Mouse (Mus musculus): Measurements from ENCODE around the gene Srp68. TPM values are rescaled to one million over a fixed set of nuclear protein-coding genes. Genes with fewer than 3 reads are reported as not detected.
"Not testable (repeated sequence)": the region's sequence is repeated elsewhere in the genome, so short reads cannot be mapped to it uniquely, and the experiment has no call there.

Gene Srp68
- total and polyA plus RNA-seq, 2 experiments = 19.9 to 36.3 TPM

DNA sequence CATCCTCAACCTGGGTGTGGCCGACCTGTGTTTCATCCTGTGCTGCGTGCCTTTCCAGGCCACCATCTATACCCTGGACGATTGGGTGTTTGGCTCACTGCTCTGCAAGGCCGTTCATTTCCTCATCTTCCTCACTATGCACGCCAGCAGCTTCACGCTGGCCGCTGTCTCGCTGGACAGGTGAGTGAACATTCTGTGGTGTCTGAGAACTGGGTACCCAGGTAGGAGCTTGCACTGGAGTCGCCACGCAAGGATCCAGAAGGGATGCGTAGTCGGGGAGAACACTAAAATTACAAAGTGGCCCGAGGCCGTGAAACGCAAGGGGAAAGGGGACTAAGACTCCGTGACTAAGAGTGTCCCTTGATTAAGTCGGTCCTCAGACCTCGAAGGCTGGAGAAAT is 7.7 kb upstream of the Srp68 start:
- no peaks in the 10 kb centered on the region for H3K4me1 ChIP-seq (ENCODE audit: control insufficient read depth, insufficient read depth, low read length)
- no peak for TF ChIP-seq POLR2A (IDR thresholded peaks at IDR 0.05; ENCODE audit: extremely low read depth, insufficient read depth, low read length)
- TF ChIP-seq CTCF (IDR thresholded peaks at IDR 0.05; ENCODE audit: low read depth, low read length) = no peak
- H3K27ac ChIP-seq (replicated peaks; ENCODE audit: insufficient read depth, low read depth, low read length) = no peak overlapping the region
- no peak for DNase-seq (ENCODE audit: extremely low read depth, low read depth, low spot score)
- H3K9ac ChIP-seq (ENCODE audit: low read depth, low read length) = no peak overlapping the region
- H3K36me3 ChIP-seq (ENCODE audit: control insufficient read depth, insufficient read depth, low read length) = no peaks in the 10 kb centered on the region
- H3K79me2 ChIP-seq (ENCODE audit: control insufficient read depth, insufficient read depth, low read length) = no peaks in the 10 kb centered on the region
- WGBS = 4% methylated on average over 18 of the region's 18 CpGs
- no peak overlapping the region for H3K4me3 ChIP-seq (ENCODE audit: insufficient read depth, low read depth, low read length)
- peaks cover 13% of the 10 kb centered on the region for H3K27me3 ChIP-seq (ENCODE audit: control insufficient read depth, insufficient read depth, low read length)

DNA sequence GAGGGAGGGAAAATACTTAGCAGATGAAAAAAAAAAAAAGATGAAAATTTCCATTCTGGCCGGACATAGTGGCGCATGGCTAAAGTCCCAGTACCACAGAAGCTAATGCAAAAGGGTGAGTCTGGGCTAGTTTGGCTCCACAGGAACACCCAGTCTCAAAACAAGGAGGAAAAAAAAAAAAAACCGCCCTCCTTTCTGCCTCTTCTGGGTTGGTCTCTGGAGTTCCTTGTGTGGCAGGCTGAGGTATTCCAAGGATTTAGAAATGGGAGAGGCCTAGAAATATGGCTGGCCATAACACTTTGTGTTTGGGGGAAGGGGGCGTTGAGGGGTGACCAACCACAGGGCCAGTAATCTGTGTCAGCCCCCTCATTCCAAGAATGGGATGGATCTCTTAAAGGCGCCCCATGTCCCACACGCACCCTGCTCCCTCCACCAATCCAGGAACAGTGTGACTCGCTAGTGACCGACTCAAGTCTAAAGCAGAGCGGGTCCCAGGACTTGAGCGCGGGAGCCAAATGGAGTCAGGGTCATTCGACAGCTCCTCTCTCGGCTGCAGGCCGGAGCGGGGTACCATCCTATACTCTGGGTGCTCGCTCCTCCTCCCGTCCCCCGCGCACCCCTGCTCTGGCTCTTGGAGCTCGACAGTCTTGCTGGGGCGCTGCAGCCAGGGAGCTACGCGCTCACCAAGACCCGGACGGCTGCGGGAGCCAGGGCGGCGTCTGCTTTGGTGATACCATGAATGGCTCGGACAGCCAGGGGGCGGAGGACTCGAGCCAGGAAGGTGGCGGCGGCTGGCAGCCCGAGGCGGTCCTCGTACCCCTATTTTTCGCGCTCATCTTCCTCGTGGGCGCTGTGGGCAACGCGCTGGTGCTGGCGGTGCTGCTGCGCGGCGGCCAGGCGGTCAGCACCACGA is 7.0 kb upstream of the Srp68 start, which contains the start of gene Galr2:
Gene Galr2 (plus strand): TSS at position 189 of the 913 bp plus-strand sequence.
- 11% methylated on average over 48 of the region's 48 CpGs for whole genome bisulfite sequencing
- Histone ChIP-seq H3K9ac (ENCODE audit: low read depth, low read length) (no peak within 1 kb of the TSS), H3K27me3 (ENCODE audit: control insufficient read depth, insufficient read depth, low read length) (peaks cover 13% of the 10 kb centered on the region), H3K36me3 (ENCODE audit: control insufficient read depth, insufficient read depth, low read length) (no peaks in the 10 kb centered on the region), H3K4me3 (ENCODE audit: insufficient read depth, low read depth, low read length) (no peak within 1 kb of the TSS), H3K27ac (replicated peaks; ENCODE audit: insufficient read depth, low read depth, low read length) (no peak within 1 kb of the TSS), H3K79me2 (ENCODE audit: control insufficient read depth, insufficient read depth, low read length) (no peaks in the 10 kb centered on the region), H3K4me1 (ENCODE audit: control insufficient read depth, insufficient read depth, low read length) (no peaks in the 10 kb centered on the region)
- no peak for DNase-seq (ENCODE audit: extremely low read depth, low read depth, low spot score)
- TF ChIP-seq CTCF (IDR thresholded peaks at IDR 0.05; ENCODE audit: low read depth, low read length) = no peak

DNA sequence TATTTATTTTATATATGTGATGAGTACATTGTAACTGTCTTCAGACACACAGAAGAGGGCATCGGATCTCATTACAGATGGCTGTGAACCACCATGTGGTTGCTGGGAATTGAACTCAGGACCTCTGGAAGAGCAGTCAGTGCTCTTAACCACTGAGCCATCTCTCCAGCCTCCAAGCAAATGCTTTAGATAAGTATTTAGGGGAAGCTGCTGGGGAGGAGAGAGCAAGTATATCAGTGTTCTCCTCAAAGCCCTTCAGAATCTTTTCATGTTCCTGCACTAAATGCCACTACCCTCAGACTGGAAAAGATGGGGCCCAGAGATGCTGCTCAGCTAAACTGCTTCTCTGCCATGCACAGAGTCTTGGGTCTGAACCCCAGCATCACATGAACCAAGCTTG is 3.2 kb upstream of the Srp68 start:
- not testable (repeated sequence) for H3K4me3 ChIP-seq (ENCODE audit: insufficient read depth, low read depth, low read length); DNase-seq (ENCODE audit: extremely low read depth, low read depth, low spot score); H3K79me2 ChIP-seq (ENCODE audit: control insufficient read depth, insufficient read depth, low read length); H3K27ac ChIP-seq (replicated peaks; ENCODE audit: insufficient read depth, low read depth, low read length); H3K4me1 ChIP-seq (ENCODE audit: control insufficient read depth, insufficient read depth, low read length); H3K36me3 ChIP-seq (ENCODE audit: control insufficient read depth, insufficient read depth, low read length); H3K27me3 ChIP-seq (ENCODE audit: control insufficient read depth, insufficient read depth, low read length); H3K9ac ChIP-seq (ENCODE audit: low read depth, low read length)
- WGBS = 86% methylated on average over 1 of the region's 1 CpGs

- DNase-seq (ENCODE audit: extremely low read depth, low read depth, low spot score) = no peak
- Histone ChIP-seq H3K9ac (ENCODE audit: low read depth, low read length) (peak overlapping the region; percentile 80), H3K27ac (replicated peaks; ENCODE audit: insufficient read depth, low read depth, low read length) (no peak overlapping the region; the same call in 1 of the 2 replicates), H3K27me3 (ENCODE audit: control insufficient read depth, insufficient read depth, low read length) (no peaks in the 10 kb centered on the region), H3K4me3 (ENCODE audit: insufficient read depth, low read depth, low read length) (peak overlapping the region; percentile 83), H3K79me2 (ENCODE audit: control insufficient read depth, insufficient read depth, low read length) (peaks cover 16% of the 10 kb centered on the region; the same call in 1 of the 2 replicates), H3K4me1 (ENCODE audit: control insufficient read depth, insufficient read depth, low read length) (peaks cover 7% of the 10 kb centered on the region; the same call in 1 of the 2 replicates), H3K36me3 (ENCODE audit: control insufficient read depth, insufficient read depth, low read length) (peaks cover 6% of the 10 kb centered on the region)
- under 1% methylated on average over 39 of the region's 39 CpGs for WGBS
- TF ChIP-seq CTCF (IDR thresholded peaks at IDR 0.05; ENCODE audit: low read depth, low read length) (no peak), POLR2A (IDR thresholded peaks at IDR 0.05; ENCODE audit: extremely low read depth, insufficient read depth, low read length) (no peak)
These were observed 460 bp downstream of the Srp68 start for GRCm38 (mm10) chr11:116273469-116274044.

DNA sequence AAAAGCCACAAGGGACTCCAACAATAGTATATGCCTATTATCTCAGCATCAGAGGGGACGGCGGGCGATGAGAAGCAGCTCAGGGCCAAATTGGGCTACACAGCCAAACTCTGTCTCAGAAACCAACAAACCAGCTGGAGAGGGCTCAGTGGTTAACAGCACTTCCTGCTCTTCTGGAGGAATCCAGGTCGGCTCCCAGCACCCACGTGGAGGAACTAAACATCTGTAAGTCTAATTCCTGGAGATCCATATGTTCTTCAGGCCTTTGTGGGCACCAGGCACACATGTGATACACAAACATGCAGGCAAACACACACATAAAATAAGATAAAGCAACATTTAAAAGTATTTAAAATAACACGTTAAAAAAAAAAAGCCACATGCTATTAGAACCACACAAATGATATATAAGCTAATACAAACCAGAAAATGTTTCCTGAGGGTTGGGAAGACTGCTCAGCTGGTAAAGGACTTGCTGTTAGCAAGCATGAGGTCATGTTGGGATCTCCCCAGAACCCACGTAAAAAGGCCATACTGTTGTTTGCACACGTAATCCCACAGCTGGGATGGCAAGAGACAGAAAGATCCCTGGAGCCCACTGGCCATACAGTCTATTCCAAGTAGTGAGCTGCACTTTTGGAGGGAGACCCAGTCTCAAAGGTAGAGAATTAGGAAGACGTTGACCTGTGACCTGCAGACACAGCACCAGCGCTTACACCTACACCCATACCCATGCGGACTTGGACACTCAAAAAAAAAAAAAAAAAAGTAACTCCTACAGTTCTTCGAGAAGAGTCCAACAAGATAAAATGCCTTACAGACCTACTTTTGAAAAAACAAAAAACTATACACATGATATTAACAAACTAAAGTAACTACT is 1.2 kb downstream of the Srp68 start:
- no peak for TF ChIP-seq POLR2A (IDR thresholded peaks at IDR 0.05; ENCODE audit: extremely low read depth, insufficient read depth, low read length)
- no peak for TF ChIP-seq CTCF (IDR thresholded peaks at IDR 0.05; ENCODE audit: low read depth, low read length)
- Histone ChIP-seq H3K4me1 (ENCODE audit: control insufficient read depth, insufficient read depth, low read length) (peaks cover 7% of the 10 kb centered on the region; the same call in 1 of the 2 replicates), H3K27ac (replicated peaks; ENCODE audit: insufficient read depth, low read depth, low read length) (no peak overlapping the region), H3K4me3 (ENCODE audit: insufficient read depth, low read depth, low read length) (peak overlapping the region; percentile 83; the same call in 1 of the 2 replicates), H3K9ac (ENCODE audit: low read depth, low read length) (peak overlapping the region; percentile 10; the same call in 1 of the 2 replicates), H3K27me3 (ENCODE audit: control insufficient read depth, insufficient read depth, low read length) (no peaks in the 10 kb centered on the region), H3K36me3 (ENCODE audit: control insufficient read depth, insufficient read depth, low read length) (peaks cover 13% of the 10 kb centered on the region), H3K79me2 (ENCODE audit: control insufficient read depth, insufficient read depth, low read length) (peaks cover 16% of the 10 kb centered on the region; the same call in 1 of the 2 replicates)
- DNase-seq (ENCODE audit: extremely low read depth, low read depth, low spot score) = peak; percentile 34
- 32% methylated on average over 12 of the region's 12 CpGs for WGBS
